Mouse (Mus musculus) small intestine, adult 2 months (tissue): ENCODE measurements around the gene Itsn1. TPM values are rescaled to one million over a fixed set of nuclear protein-coding genes. Genes with fewer than 3 reads are reported as not detected.

Experiments
- H3K27ac ChIP-seq: fragments of 200-500 bp; 2 replicates; pipeline ENCODE4 v1.5.1; 2012; ENCODE audit warnings: low read depth, low read length, control low read depth, inconsistent platforms; ENCODE audit not compliant: insufficient read depth
- H3K27me3 ChIP-seq: fragments of 200-500 bp; 2 replicates; pipeline ENCODE4 v1.6.1; 2012; ENCODE audit warnings: mild to moderate bottlenecking, moderate library complexity, low read length, inconsistent platforms; ENCODE audit not compliant: control insufficient read depth, insufficient read depth
- H3K36me3 ChIP-seq: fragments of 200-500 bp; 2 replicates; pipeline ENCODE4 v1.6.1; 2012; ENCODE audit warnings: mild to moderate bottlenecking, low read length, control low read depth, inconsistent platforms; ENCODE audit not compliant: control insufficient read depth, insufficient read depth
- H3K4me1 ChIP-seq: fragments of 200-500 bp; 2 replicates; pipeline ENCODE4 v1.6.1; 2012; ENCODE audit warnings: low read length, inconsistent platforms, mixed read lengths; ENCODE audit not compliant: control insufficient read depth, insufficient read depth, insufficient read length
- H3K4me3 ChIP-seq: fragments of 200-500 bp; 2 replicates; pipeline ENCODE4 v1.5.1; 2012; ENCODE audit warnings: low read depth, mild to moderate bottlenecking, control low read depth, inconsistent platforms, low read length, moderate library complexity
- CTCF ChIP-seq: fragments of 200-500 bp; IDR thresholded peaks from 2 replicates; pipeline ENCODE4 v1.5.1; 2012; ENCODE audit warnings: low read depth, mild to moderate bottlenecking, control low read depth, inconsistent platforms, low read length, moderate library complexity, mixed read lengths; ENCODE audit not compliant: insufficient replicate concordance, insufficient read length; ENCODE audit errors: extremely low read depth
- POLR2A ChIP-seq: fragments of 200-500 bp; IDR thresholded peaks from 2 replicates; pipeline ENCODE4 v1.6.1; 2012; ENCODE audit warnings: low read depth, mild to moderate bottlenecking, control low read depth, inconsistent platforms, low read length, moderate library complexity
- WGBS: fragments of 180-500 bp; shearing (Covaris S2); methylation state at CpG from one replicate; pipeline ENCODE4 v1.1.7; 2018; 5-methylcytosine and 5-hydroxymethylcytosine counted together
- polyA plus RNA-seq: library from polyadenylated mRNA; depleted of rRNA; stranded (reverse); fragments of >200 nt; gene quantifications from 2 replicates; pipeline ENCODE4 v1.2.3, GENCODE M21; 2012

The Itsn1 gene
- polyA plus RNA-seq, 1 experiment = 15.6 TPM

- no peaks in the 10 kb centered on the region for H3K4me1 ChIP-seq
- H3K4me3 ChIP-seq = no peak overlapping the region
- peaks cover 30% of the 10 kb centered on the region for H3K36me3 ChIP-seq
- WGBS = 87% methylated on average over 3 of the region's 3 CpGs
- no peak for TF ChIP-seq POLR2A
- TF ChIP-seq CTCF = no peak
- no peaks in the 10 kb centered on the region for H3K27me3 ChIP-seq
- no peak overlapping the region for H3K27ac ChIP-seq
Observed at GRCm38 (mm10) chr16:91815067-91815466, 86.0 kb downstream of the Itsn1 start.

GRCm38 (mm10) chr16:91820299-91820698, 91.2 kb downstream of the Itsn1 start:
- 89% methylated on average over 8 of the region's 8 CpGs for WGBS
- Histone ChIP-seq H3K27me3 (no peaks in the 10 kb centered on the region), H3K4me1 (no peaks in the 10 kb centered on the region), H3K4me3 (no peak overlapping the region), H3K27ac (no peak overlapping the region), H3K36me3 (peaks cover 46% of the 10 kb centered on the region)
- TF ChIP-seq CTCF (no peak), POLR2A (no peak)

GRCm38 (mm10) chr16:91822325-91822724, 93.2 kb downstream of the Itsn1 start:
- H3K27me3 ChIP-seq = no peaks in the 10 kb centered on the region
- TF ChIP-seq CTCF (no peak), POLR2A (no peak)
- H3K4me3 ChIP-seq = no peak overlapping the region
- H3K4me1 ChIP-seq = peaks cover under 1% of the 10 kb centered on the region
- H3K36me3 ChIP-seq = peaks cover 37% of the 10 kb centered on the region
- 78% methylated on average over 7 of the region's 7 CpGs for WGBS
- no peak overlapping the region for H3K27ac ChIP-seq

GRCm38 (mm10) chr16:91822759-91823158, 93.7 kb downstream of the Itsn1 start:
- TF ChIP-seq CTCF (no peak), POLR2A (no peak)
- WGBS = 88% methylated on average over 6 of the region's 6 CpGs
- Histone ChIP-seq H3K4me1 (peaks cover 4% of the 10 kb centered on the region), H3K27ac (no peak overlapping the region), H3K4me3 (no peak overlapping the region), H3K36me3 (peaks cover 35% of the 10 kb centered on the region), H3K27me3 (no peaks in the 10 kb centered on the region)

GRCm38 (mm10) chr16:91825774-91826325, 96.8 kb downstream of the Itsn1 start:
- Histone ChIP-seq H3K27me3 (no peaks in the 10 kb centered on the region), H3K4me1 (peaks cover 8% of the 10 kb centered on the region), H3K36me3 (peaks cover 25% of the 10 kb centered on the region), H3K4me3 (no peak overlapping the region), H3K27ac (no peak overlapping the region)
- WGBS = 69% methylated on average over 9 of the region's 9 CpGs
- TF ChIP-seq CTCF (no peak), POLR2A (no peak)

GRCm38 (mm10) chr16:91826893-91827292, 97.8 kb downstream of the Itsn1 start:
- H3K4me1 ChIP-seq = peaks cover 8% of the 10 kb centered on the region

GRCm38 (mm10) chr16:91827456-91827855, 98.4 kb downstream of the Itsn1 start:
- Histone ChIP-seq H3K4me3 (no peak overlapping the region), H3K27ac (no peak overlapping the region), H3K27me3 (no peaks in the 10 kb centered on the region), H3K36me3 (peaks cover 21% of the 10 kb centered on the region), H3K4me1 (peaks cover 8% of the 10 kb centered on the region)
- no peak for TF ChIP-seq POLR2A
- TF ChIP-seq CTCF = no peak
- 46% methylated on average over 5 of the region's 5 CpGs for WGBS

More at GRCm38 (mm10) chr16:91826893-91827292, 97.8 kb downstream of the Itsn1 start:
- 90% methylated on average over 2 of the region's 2 CpGs for WGBS
- H3K4me3 ChIP-seq = no peak overlapping the region
- peaks cover 22% of the 10 kb centered on the region for H3K36me3 ChIP-seq
- H3K27me3 ChIP-seq = no peaks in the 10 kb centered on the region
- H3K27ac ChIP-seq = no peak overlapping the region
- no peak for TF ChIP-seq POLR2A
- no peak for TF ChIP-seq CTCF

GRCm38 (mm10) chr16:91828160-91828559, 99.1 kb downstream of the Itsn1 start:
- H3K36me3 ChIP-seq = peaks cover 17% of the 10 kb centered on the region
- 76% methylated on average over 7 of the region's 7 CpGs for WGBS
- H3K4me3 ChIP-seq = no peak overlapping the region
- TF ChIP-seq POLR2A (no peak), CTCF (no peak)
- H3K27me3 ChIP-seq = no peaks in the 10 kb centered on the region
- H3K4me1 ChIP-seq = peaks cover 8% of the 10 kb centered on the region
- H3K27ac ChIP-seq = no peak overlapping the region
